Mouse (Mus musculus) liver, postnatal 0 days (tissue): Measurements from ENCODE around the gene Gnat3.

Experiments
- CTCF ChIP-seq: sonication (generic); IDR thresholded peaks from 2 replicates; pipeline ENCODE4 v1.5.1; 2016; ENCODE audit warnings: antibody characterized with exemption, low read depth
- EP300 ChIP-seq: IDR thresholded peaks from 2 replicates; pipeline ENCODE4 v1.6.1; 2016; ENCODE audit warnings: antibody characterized with exemption, low read depth, mild to moderate bottlenecking

GRCm38 (mm10) chr5:17969704-17970390 lies 7.5 kb downstream of the Gnat3 start:
- TF ChIP-seq CTCF (no peak), EP300 (peak; percentile 64; the same call in 1 of the 2 replicates)
